Mouse (Mus musculus) brown adipose tissue, adult 24 weeks (tissue): Measurements from ENCODE around the gene Surf4. TPM values are rescaled to one million over a fixed set of nuclear protein-coding genes. Genes with fewer than 3 reads are reported as not detected.
"Not testable (repeated sequence)": the region's sequence is repeated elsewhere in the genome, so short reads cannot be mapped to it uniquely, and the experiment has no call there.

Experiments used
- H3K27ac ChIP-seq: fragments of 200-500 bp; replicated peaks from 2 replicates; pipeline ENCODE4 v1.5.1; 2012; ENCODE audit warnings: low read depth, mild to moderate bottlenecking, low read length
- H3K4me1 ChIP-seq: fragments of 200-500 bp; 2 replicates; pipeline ENCODE4 v1.6.1; 2012; ENCODE audit warnings: low read length, mixed read lengths; ENCODE audit not compliant: control insufficient read depth, insufficient read depth, insufficient read length
- H3K4me3 ChIP-seq: fragments of 200-500 bp; 2 replicates; pipeline ENCODE4 v1.5.1; 2012; ENCODE audit warnings: low read depth, mild to moderate bottlenecking, low read length, moderate library complexity; ENCODE audit not compliant: insufficient read depth
- polyA plus RNA-seq: library from polyadenylated mRNA; stranded (reverse); fragments of >200 nt; gene quantifications from 2 replicates; pipeline ENCODE4 v1.2.4, GENCODE M21; 2012; ENCODE audit not compliant: missing spikeins, insufficient read depth, insufficient read length

Gene Surf4
- polyA plus RNA-seq, 1 experiment = 61.2 TPM

GRCm38 (mm10) chr2:26895898-26896297 is 37.8 kb downstream of the Surf4 start:
- no peaks in the 10 kb centered on the region for H3K4me1 ChIP-seq
- no peak overlapping the region for H3K27ac ChIP-seq
- no peak overlapping the region for H3K4me3 ChIP-seq

GRCm38 (mm10) chr2:26886170-26886569 is 47.6 kb downstream of the Surf4 start:
- not testable (repeated sequence) for H3K4me3 ChIP-seq, H3K27ac ChIP-seq, H3K4me1 ChIP-seq

- not testable (repeated sequence) for H3K27ac ChIP-seq, H3K4me1 ChIP-seq, H3K4me3 ChIP-seq
Measured at GRCm38 (mm10) chr2:26885541-26885940, 48.2 kb downstream of the Surf4 start.

- Histone ChIP-seq H3K4me1 (no peaks in the 10 kb centered on the region), H3K4me3 (no peak overlapping the region), H3K27ac (no peak overlapping the region)
Measured at GRCm38 (mm10) chr2:26878571-26878970, 55.2 kb downstream of the Surf4 start.

GRCm38 (mm10) chr2:26870666-26871065 is 63.1 kb downstream of the Surf4 start:
- Histone ChIP-seq H3K4me1 (no peaks in the 10 kb centered on the region), H3K4me3 (no peak overlapping the region), H3K27ac (no peak overlapping the region)

Other genes starting within 250 kb of the Surf4 start
- not detected in 2 replicates for gene Abo, start 68.9 kb downstream of the Surf4 start, polyA plus RNA-seq
- 7.0 and 8.8 TPM in 2 replicates for gene Surf6, start 31.0 kb downstream of the Surf4 start, polyA plus RNA-seq
- 9.5 and 10.0 TPM in 2 replicates for gene Med22, start 23.3 kb downstream of the Surf4 start, polyA plus RNA-seq
- 183 and 194 TPM in 2 replicates for gene Rpl7a, start 23.2 kb downstream of the Surf4 start, polyA plus RNA-seq
- 25.6 and 26.8 TPM in 2 replicates for gene Surf2, start 17.6 kb downstream of the Surf4 start, polyA plus RNA-seq
- 90.6 and 112 TPM in 2 replicates for gene Surf1, start 17.4 kb downstream of the Surf4 start, polyA plus RNA-seq
- not detected in 2 replicates for gene Stkld1, start 119 bp upstream of the Surf4 start, polyA plus RNA-seq
- gene Rexo4, start 30.5 kb upstream of the Surf4 start, polyA plus RNA-seq = 10.4 and 13.9 TPM in 2 replicates
- gene Adamts13, start 39.5 kb upstream of the Surf4 start, polyA plus RNA-seq = not detected in 2 replicates
- 16.9 and 21.4 TPM in 2 replicates for gene Cacfd1, start 76.0 kb upstream of the Surf4 start, polyA plus RNA-seq
- not detected in 2 replicates for gene Slc2a6, start 94.1 kb upstream of the Surf4 start, polyA plus RNA-seq
- not detected in 2 replicates for gene Mymk, start 138.3 kb upstream of the Surf4 start, polyA plus RNA-seq
- not detected in 2 replicates for gene Adamtsl2, start 145.5 kb upstream of the Surf4 start, polyA plus RNA-seq
- gene Fam163b, start 208.6 kb upstream of the Surf4 start, polyA plus RNA-seq = not detected in 2 replicates
- not detected in 2 replicates for gene Dbh, start 231.3 kb upstream of the Surf4 start, polyA plus RNA-seq